Mouse (Mus musculus): ENCODE measurements around the gene Prkcg.
A peak's percentile ranks its signal among the peaks of the same experiment; 100 is the strongest.
"Not testable (repeated sequence)": the region's sequence is repeated elsewhere in the genome, so short reads cannot be mapped to it uniquely, and the experiment has no call there.

The Prkcg gene

GRCm38 (mm10) chr7:3288976-3289970 is at the start of gene Prkcg, which contains the start of gene Myadm:
Gene Prkcg (plus strand): TSS chr7:3289179.
Gene Myadm (plus strand): TSS chr7:3289080.
- DNase-seq, result peak; percentile 78

- DNase-seq, result no peak
Observed at GRCm38 (mm10) chr7:3239193-3239592, 49.8 kb upstream of the Prkcg start.

GRCm38 (mm10) chr7:3260701-3261100 is 28.3 kb upstream of the Prkcg start:
- no peak for DNase-seq

- no peak for DNase-seq
Observed at GRCm38 (mm10) chr7:3261446-3261845, 27.5 kb upstream of the Prkcg start.

GRCm38 (mm10) chr7:3262789-3263188 is 26.2 kb upstream of the Prkcg start:
- DNase-seq, result peak; percentile 49

GRCm38 (mm10) chr7:3264390-3265022 is 24.5 kb upstream of the Prkcg start:
- DNase-seq, result no peak

- no peak for DNase-seq
Observed at GRCm38 (mm10) chr7:3265311-3265710, 23.7 kb upstream of the Prkcg start.

GRCm38 (mm10) chr7:3267261-3267660 is 21.7 kb upstream of the Prkcg start:
- no peak for DNase-seq

GRCm38 (mm10) chr7:3267888-3268287 is 21.1 kb upstream of the Prkcg start:
- DNase-seq, result no peak

- no peak for DNase-seq
Observed at GRCm38 (mm10) chr7:3268291-3268690, 20.7 kb upstream of the Prkcg start.

GRCm38 (mm10) chr7:3272206-3272605 is 16.8 kb upstream of the Prkcg start:
- DNase-seq, result peak; percentile 39

- no peak for DNase-seq
Observed at GRCm38 (mm10) chr7:3275455-3276170, 13.4 kb upstream of the Prkcg start.

- not testable (repeated sequence) for DNase-seq
Observed at GRCm38 (mm10) chr7:3276781-3277180, 12.2 kb upstream of the Prkcg start.

- no peak for DNase-seq
Observed at GRCm38 (mm10) chr7:3280080-3280653, 8.8 kb upstream of the Prkcg start.

GRCm38 (mm10) chr7:3280654-3281153 is 8.3 kb upstream of the Prkcg start:
- DNase-seq, result no peak

GRCm38 (mm10) chr7:3281741-3282140 is 7.2 kb upstream of the Prkcg start:
- no peak for DNase-seq

GRCm38 (mm10) chr7:3283081-3283875 is 5.7 kb upstream of the Prkcg start:
- no peak for DNase-seq

GRCm38 (mm10) chr7:3284604-3285003 is 4.4 kb upstream of the Prkcg start:
- no peak for DNase-seq

GRCm38 (mm10) chr7:3286036-3286435 is 2.9 kb upstream of the Prkcg start:
- no peak for DNase-seq

GRCm38 (mm10) chr7:3287186-3287585 is 1.8 kb upstream of the Prkcg start:
- DNase-seq, result no peak

GRCm38 (mm10) chr7:3290257-3291033 is 1.5 kb downstream of the Prkcg start:
- DNase-seq, result peak; percentile 69
